Mouse (Mus musculus) stomach, postnatal 0 days (tissue): ENCODE measurements at regions not wholly inside any gene's neighbourhood (a gene's known extent, or its start where the extent isn't known, plus 50 kb on each side); places are given as distances from the start of the nearest gene placed in this dataset.

Source experiments
- CTCF ChIP-seq: IDR thresholded peaks from 2 replicates; pipeline ENCODE4 v1.5.1; 2016; ENCODE audit warnings: antibody characterized with exemption, low read depth, mild to moderate bottlenecking, moderate library complexity
- EP300 ChIP-seq: optimal IDR thresholded peaks from 2 replicates; pipeline ENCODE3; 2016; ENCODE audit warnings: antibody characterized with exemption

DNA sequence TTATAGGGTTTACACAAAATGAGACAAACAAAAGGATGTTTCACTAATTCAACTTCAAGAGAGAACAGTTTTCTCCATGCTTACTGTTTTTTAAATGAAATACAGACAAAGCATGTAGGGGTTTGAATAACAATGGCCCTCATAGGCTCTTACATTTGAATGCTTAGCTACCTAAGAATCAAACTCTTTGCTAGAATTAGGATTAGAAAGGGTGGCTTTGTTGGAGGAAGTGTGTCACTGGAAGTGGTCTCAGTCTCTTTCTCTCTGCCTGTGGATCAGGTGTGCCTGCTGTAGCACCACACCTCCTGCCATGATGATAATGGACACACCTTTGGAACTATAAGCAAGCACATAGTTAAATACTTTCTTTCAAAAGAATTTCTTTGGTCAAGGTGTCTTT, 52.8 kb upstream of the Nkain2 start:
- TF ChIP-seq CTCF (no peak), EP300 (no peak)
